Mouse (Mus musculus) thymus, postnatal 25 days (tissue): ENCODE measurements at regions not wholly inside any gene's neighbourhood (a gene's known extent, or its start where the extent isn't known, plus 50 kb on each side); places are given as distances from the start of the nearest gene placed in this dataset.
A peak's percentile ranks its signal among the peaks of the same experiment; 100 is the strongest.
"Not testable (repeated sequence)": the region's sequence is repeated elsewhere in the genome, so short reads cannot be mapped to it uniquely, and the experiment has no call there.

Source experiments
- DNase-seq: peaks from one replicate; pipeline ENCODE4 v3.0.0; 2022

GRCm38 (mm10) chr19:27694478-27694877 lies 264.9 kb upstream of the Pum3 start:
- DNase-seq, result no peak

- DNase-seq, result peak; percentile 3
Measured at GRCm38 (mm10) chr19:27693706-27694105, 264.1 kb upstream of the Pum3 start.

- no peak for DNase-seq
Measured at GRCm38 (mm10) chr19:27692944-27693343, 263.3 kb upstream of the Pum3 start.

- DNase-seq, result peak; percentile 9
Measured at GRCm38 (mm10) chr19:27683426-27683825, 253.8 kb upstream of the Pum3 start.

DNA sequence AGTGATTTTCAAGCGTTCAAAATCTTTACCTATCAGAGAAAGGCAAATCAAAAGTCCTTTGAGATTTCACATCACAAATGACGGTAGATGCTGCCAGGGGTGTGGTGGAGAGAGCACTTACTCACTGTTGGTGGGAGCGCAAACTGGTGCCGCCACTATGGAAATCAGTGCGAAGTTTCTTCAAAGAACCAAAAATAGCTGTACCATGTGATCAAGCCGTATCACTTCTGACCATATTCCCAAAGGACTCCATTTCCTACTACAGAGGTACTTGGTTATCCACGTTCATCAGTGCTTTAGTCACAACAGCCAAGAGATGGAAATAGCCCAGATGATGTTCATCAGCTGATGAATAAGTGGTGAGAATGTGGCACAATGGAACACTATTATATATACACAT lies 249.8 kb upstream of the Pum3 start:
- DNase-seq, result no peak

DNA sequence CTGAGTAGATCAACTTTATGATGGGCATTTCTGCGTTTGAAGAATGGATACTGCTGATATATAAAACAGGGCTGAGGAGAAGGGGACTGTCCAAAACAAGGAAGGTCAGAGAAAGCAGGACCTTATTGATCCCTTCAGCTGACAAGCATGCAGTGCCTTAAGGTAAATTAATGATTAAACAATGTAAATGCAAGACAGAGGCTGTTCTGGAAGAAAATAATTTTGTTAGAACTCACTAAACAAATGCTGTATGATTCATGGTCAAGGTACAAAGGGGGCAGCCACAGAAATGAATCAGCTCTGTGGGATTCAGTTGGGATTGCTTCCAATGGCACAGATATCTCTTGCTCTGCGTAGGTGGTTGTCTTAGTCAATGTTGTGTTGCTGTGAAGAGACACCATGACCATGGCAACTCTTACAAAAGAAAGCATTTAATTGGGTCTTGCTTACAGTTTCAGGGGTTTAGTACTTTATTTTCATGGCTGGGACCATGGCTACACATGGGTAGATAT lies 243.1 kb upstream of the Pum3 start:
- DNase-seq, result no peak

DNA sequence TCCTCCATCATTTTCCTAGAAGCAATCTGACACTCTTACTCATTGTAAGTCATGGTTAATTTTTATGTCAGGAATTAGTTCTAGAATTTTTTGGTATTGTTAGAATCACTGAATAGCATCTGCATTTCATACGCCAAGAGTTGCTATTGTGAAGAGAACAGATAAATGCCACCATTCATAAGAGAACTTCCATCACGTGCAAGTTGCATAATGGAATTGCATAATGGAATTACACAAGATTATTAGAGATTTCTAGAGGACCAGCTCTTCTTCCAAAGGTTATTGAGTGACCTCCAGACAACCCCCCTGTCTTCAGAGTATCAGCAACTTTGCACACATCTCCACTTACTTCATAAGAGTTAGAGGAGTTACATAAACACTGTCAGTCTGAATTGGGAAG lies 233.7 kb upstream of the Pum3 start:
- DNase-seq, result no peak

DNA sequence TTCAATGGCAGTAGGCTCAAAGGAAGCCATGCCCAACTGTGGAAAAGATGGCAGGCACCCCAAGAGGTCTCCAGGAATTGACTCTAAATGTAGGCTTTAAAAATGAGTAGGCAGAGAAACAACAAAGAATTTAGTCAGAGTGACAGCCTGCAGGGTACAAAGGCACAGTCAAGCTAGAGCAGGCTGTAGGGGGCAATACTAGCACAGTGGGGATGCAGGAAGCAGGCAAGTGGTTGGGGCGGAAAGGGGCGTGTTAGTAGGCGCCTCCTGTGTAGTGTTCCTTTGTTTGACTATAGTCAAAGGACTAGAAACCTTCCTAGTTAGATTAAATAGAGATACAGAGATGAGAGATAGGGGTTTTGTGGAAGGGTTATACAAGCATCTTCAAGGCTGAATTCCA lies 211.4 kb upstream of the Pum3 start:
- no peak for DNase-seq

- no peak for DNase-seq
Measured at GRCm38 (mm10) chr19:27633105-27633504, 203.5 kb upstream of the Pum3 start.

GRCm38 (mm10) chr19:27627626-27628025 lies 198.0 kb upstream of the Pum3 start:
- no peak for DNase-seq

GRCm38 (mm10) chr19:27617522-27617921 lies 187.9 kb upstream of the Pum3 start:
- DNase-seq, result no peak

DNA sequence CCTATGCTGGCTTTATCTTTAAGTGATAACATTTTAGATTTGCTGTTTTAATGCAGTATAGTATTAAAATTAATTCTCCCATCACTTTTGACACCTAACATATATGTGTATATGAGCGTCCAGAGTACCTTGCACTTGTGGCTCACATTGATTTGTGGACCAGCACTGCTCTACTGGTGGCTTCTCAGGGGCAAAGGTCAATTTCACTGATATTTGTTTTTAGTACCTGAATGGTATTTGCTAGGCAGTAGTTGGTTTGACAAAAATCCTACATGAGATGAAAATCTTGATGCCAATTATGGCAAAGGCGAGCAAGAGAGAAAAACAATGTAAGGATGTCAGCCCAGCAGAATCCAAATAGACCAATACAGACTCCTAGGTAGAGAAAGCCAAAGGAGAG lies 177.3 kb upstream of the Pum3 start:
- no peak for DNase-seq

- DNase-seq, result no peak
Measured at GRCm38 (mm10) chr19:27603296-27603695, 173.7 kb upstream of the Pum3 start.

DNA sequence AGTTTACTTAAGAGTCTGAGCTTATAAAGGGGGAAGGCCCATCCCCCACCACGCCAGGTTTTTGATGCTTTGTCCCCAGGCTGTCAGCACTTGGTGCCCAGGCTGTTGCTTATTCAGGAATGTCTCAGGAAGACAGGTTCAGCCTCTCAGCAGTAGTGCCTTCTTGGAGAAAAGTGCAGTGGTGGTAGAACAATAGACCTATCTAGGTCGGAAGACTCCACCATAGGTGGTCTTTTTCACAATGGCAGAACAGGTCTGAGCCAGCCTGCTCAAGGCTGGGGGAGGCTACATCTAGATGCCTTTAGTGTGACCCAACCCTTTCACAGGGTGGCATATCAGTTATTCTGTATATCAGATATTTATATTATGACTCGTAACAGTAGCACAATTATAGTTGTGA lies 171.9 kb upstream of the Pum3 start:
- DNase-seq, result no peak

DNA sequence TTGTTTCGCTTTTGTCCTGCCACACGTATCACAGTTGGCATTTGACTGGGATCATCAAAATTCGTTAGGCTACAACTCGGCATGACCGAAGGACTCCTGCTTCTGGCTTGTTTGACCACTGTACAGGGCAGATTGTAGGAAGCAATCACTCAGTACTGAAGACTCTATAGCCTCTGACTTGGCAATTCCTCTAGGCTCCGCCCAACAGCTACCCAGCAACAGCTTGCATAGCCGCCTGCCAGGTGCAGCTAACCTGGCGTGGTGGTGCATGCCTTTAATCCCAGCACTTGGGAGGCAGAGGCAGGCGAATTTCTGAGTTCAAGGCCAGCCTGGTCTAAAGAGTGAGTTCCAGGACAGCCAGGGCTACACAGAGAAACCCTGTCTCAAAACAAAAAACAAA lies 170.8 kb upstream of the Pum3 start:
- DNase-seq, result not testable (repeated sequence)

DNA sequence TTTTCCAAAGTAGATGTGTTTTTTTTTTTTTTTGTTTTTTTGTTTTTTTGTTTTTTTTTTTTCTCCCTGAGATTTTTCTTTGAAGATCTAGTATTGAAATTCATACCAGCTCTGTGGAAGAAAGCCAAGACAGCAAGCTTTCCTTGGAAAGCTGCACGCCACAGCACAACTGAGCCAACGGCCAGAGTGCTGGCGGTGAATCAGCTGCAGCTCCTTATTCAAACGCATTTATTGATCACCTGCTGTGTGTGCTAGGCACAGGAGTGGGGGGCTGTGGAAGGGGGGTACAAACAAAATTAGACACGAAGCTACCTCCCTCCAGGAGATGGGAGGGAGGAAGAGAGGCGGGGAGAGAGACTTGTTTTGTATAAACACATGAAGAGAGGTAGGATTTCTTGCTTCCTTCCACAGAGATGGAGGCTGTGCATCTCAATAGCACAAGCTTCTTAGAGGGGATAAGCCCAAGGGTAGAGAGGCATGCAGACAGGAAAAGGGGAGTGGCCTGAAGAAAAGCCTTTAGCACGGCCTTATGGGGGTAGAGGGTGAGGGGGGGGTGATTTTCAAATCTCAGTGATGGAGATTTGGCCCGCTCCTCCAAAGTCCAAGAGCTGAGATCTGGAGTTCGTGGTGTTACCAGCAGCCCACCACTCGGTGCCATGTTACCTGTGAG lies 170.1 kb upstream of the Pum3 start:
- no peak for DNase-seq

DNA sequence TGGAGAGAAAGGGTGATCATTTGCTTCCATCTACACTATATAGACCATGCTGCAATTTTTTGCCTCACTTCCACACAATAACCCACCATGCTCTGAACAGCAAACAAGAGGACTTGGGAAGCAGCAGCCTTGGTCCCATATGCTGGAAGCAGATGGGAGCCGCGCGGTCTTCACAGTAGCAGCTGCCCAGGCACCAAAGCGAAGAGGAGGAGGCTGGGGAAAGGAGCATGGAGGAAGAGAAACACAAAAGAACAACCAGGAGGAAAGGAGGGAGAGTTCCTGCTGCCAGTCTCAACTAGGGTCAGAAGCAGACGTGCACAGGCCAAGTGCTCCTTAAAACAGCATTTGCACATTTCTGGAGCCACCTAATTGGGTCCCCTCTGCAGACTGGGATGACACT lies 168.7 kb upstream of the Pum3 start:
- DNase-seq, result no peak

DNA sequence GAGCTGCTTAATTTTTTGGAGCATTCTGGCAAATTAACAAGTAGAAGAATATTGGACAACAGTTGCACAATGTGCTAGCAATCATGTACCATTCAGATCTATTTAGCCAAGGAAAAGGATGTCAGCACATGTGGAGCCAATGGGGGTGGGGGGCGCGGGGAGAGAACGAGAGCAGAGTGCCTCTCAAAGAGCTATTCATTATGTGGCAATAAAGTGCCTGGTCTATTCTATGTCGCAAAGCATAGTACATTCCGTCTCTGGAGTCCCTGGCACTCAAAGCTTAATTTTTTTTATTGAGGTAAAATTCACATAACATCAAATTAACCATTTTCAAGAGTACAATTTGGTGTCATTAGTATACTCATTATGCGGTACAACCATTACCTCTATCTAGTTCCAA lies 155.9 kb upstream of the Pum3 start:
- DNase-seq, result no peak

DNA sequence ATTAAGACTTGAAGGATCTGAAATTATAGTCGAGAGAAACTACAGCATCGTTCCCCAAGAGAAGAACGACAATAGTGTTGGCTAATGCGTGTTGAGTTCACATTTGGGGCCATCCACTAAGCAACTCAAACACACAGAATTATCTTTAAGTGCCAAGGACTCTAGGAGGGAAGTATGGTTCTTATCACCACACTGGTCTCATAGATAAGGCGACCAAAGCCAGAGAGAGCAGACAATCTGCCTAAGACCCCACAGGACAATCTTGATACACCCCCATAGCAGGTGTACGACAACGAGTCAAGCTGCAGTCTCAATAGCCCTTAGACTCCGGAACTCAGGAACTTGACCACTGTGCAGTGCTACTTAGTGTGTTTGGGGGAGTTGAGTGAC lies 152.5 kb upstream of the Pum3 start:
- no peak for DNase-seq

GRCm38 (mm10) chr19:27581362-27582110 lies 151.9 kb upstream of the Pum3 start:
- DNase-seq, result no peak

- DNase-seq, result no peak
Measured at GRCm38 (mm10) chr19:27576478-27576877, 146.9 kb upstream of the Pum3 start.

DNA sequence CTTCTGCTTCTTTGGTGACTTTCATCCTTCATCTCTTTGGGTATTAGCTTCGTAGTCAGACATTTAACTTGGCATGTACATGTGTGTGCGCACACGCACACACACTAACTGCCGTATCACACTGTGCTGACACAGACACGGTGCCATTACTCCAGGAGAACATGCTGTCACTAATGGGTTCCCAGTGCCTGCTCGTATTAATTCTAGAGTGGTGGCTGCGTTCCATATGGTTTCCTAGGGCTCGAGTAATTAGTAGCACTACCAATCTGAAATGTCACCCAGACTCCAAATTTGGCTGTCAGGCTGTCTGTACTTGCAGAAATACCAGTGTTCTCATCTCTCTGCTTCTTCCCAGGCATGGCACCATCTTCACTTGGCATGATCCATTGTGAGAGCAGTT lies 137.3 kb upstream of the Pum3 start:
- no peak for DNase-seq

DNA sequence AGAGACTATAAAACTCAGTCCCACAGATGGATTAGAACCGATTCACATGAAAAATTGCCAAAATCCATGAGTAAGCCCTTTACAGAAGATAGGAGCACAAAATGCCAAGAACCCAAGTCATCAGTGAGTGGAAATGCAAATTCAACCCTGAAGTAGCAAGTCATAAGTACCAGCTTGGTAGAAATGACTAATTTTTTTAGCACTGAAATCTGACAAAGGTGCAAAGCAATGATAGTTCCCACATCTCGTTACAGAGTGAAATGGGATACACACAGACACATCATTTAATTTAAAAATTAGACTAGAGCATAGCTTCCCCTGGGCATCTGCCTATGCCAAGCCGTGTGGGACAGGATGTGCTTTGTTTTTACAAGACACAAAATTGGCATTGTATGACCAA lies 136.4 kb upstream of the Pum3 start:
- no peak for DNase-seq

DNA sequence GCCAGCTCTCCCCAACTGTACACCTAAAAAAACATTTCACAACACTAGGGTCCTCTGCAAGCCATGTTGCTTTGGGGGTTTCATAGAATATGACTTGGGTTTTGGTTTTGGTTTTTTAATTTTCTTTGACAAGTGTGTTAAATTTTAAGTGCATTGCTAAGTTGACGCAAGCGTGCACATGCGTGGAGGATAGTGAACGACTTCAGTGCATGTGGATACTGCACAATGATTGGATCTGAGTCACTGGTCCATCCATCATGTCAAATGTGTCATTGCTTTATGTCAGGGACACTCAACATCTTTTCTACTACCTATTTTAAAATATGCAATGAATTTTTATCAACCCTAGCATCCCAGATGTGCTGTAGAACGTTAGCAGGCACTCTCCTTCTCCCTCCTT lies 134.5 kb upstream of the Pum3 start:
- no peak for DNase-seq

- no peak for DNase-seq
Measured at GRCm38 (mm10) chr19:27563592-27563991, 134.0 kb upstream of the Pum3 start.
